Mouse (Mus musculus) heart, embryonic 16.5 days (tissue): ENCODE measurements around the gene Nubp2. TPM values are rescaled to one million over a fixed set of nuclear protein-coding genes. Genes with fewer than 3 reads are reported as not detected.

ENCODE experiments used
- ATAC-seq: fragments of 200-750 bp; cut with Nextera tagmentation; replicated peaks from 2 replicates; pipeline ENCODE4 v1.8.0; 2017; ENCODE audit warnings: moderate number of reproducible peaks; ENCODE audit not compliant: insufficient read depth, low FRiP score; ENCODE audit errors: extremely low read depth
- H3K27ac ChIP-seq: fragments of 300-500 bp; sonication (generic); 2 replicates; pipeline ENCODE4 v1.5.1; 2014; ENCODE audit warnings: mild to moderate bottlenecking, low read length, control low read depth, moderate library complexity
- H3K27me3 ChIP-seq: fragments of 300-500 bp; sonication (generic); 2 replicates; pipeline ENCODE4 v1.6.1; 2014; ENCODE audit warnings: low read length, mixed read lengths; ENCODE audit not compliant: control insufficient read depth, insufficient read depth
- H3K36me3 ChIP-seq: fragments of 300-500 bp; sonication (generic); 2 replicates; pipeline ENCODE4 v1.6.1; 2014; ENCODE audit not compliant: control insufficient read depth, insufficient read depth
- H3K4me1 ChIP-seq: fragments of 300-500 bp; sonication (generic); 2 replicates; pipeline ENCODE4 v1.6.1; 2014; ENCODE audit warnings: low read length, mixed read lengths; ENCODE audit not compliant: control insufficient read depth, insufficient read depth
- H3K4me2 ChIP-seq: fragments of 300-500 bp; sonication (generic); 2 replicates; pipeline ENCODE4 v1.6.1; 2014; ENCODE audit warnings: low read depth, mild to moderate bottlenecking, control low read depth, low read length
- H3K4me3 ChIP-seq: fragments of 300-500 bp; sonication (generic); 2 replicates; pipeline ENCODE4 v1.5.1; 2014; ENCODE audit warnings: mild to moderate bottlenecking, control low read depth, low read length
- H3K9ac ChIP-seq: fragments of 300-500 bp; sonication (generic); 2 replicates; pipeline ENCODE4 v1.6.1; 2014; ENCODE audit warnings: low read length, control low read depth
- H3K9me3 ChIP-seq: fragments of 300-500 bp; sonication (generic); replicated peaks from 2 replicates; pipeline ENCODE4 v1.6.1; 2016; ENCODE audit warnings: low read length; ENCODE audit not compliant: control insufficient read depth
- WGBS: fragments of 180-500 bp; shearing (Covaris S2); extraction: QIAGEN DNeasy Blood & Tissue Kit; methylation state at CpG from one replicate; pipeline ENCODE4 v1.1.7; 2014; 5-methylcytosine and 5-hydroxymethylcytosine counted together
- polyA plus RNA-seq: library from polyadenylated mRNA; unstranded; fragments of >200 nt; fragmentation: Nextera tagmentation; extraction: Ambion mirVana; gene quantifications from 2 replicates; pipeline ENCODE4 v1.2.1, GENCODE M21; 2015

Gene Nubp2
- polyA plus RNA-seq, 1 experiment from 2014 or later: 38.3 TPM

DNA sequence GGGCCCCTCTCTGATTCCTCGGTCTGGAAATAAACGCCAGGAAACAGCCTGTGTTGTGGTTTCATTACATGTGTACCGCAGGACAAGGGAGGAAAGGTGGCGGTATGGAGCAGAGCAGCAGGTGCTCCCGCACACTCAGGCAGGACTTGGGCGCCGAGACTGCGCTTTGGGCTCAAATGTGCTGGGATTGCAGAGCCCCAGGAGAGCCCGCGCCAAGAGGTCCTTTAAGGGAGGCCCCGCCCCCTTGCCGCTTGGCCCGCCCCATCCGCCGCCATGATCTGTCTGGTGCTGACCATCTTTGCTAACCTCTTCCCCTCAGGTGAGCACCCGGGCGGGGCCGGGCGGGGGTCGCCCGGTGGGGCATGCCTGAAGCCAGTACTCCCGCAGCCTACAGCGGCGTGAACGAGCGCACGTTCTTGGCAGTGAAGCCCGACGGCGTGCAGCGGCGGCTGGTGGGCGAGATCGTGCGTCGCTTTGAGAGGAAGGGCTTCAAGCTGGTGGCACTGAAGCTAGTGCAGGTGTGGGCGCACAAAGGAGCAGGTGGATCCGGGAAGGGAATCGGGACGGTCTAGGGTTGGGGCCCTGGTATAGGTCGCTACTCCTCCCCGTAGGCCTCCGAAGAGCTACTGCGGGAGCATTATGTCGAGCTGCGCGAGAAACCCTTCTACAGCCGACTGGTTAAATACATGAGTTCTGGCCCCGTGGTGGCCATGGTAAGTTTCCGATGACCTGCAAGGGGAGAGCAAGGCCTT lies 10.3 kb upstream of the Nubp2 start, which contains the start of gene Nme3:
TSS of gene Nme3 (plus strand) at position 260 of the 752 bp plus-strand sequence.
- ATAC-seq: peak; percentile 59
- Histone ChIP-seq H3K9me3 (no peaks in the 10 kb centered on the region), H3K9ac (peak within 1 kb of the TSS; percentile 92), H3K27me3 (no peaks in the 10 kb centered on the region), H3K4me3 (peak within 1 kb of the TSS; percentile 90), H3K4me1 (peaks cover 30% of the 10 kb centered on the region), H3K4me2 (peak within 1 kb of the TSS; percentile 99), H3K36me3 (peaks cover 38% of the 10 kb centered on the region), H3K27ac (peak within 1 kb of the TSS; percentile 94)
- WGBS: 2% methylated on average over 50 of the region's 50 CpGs

DNA sequence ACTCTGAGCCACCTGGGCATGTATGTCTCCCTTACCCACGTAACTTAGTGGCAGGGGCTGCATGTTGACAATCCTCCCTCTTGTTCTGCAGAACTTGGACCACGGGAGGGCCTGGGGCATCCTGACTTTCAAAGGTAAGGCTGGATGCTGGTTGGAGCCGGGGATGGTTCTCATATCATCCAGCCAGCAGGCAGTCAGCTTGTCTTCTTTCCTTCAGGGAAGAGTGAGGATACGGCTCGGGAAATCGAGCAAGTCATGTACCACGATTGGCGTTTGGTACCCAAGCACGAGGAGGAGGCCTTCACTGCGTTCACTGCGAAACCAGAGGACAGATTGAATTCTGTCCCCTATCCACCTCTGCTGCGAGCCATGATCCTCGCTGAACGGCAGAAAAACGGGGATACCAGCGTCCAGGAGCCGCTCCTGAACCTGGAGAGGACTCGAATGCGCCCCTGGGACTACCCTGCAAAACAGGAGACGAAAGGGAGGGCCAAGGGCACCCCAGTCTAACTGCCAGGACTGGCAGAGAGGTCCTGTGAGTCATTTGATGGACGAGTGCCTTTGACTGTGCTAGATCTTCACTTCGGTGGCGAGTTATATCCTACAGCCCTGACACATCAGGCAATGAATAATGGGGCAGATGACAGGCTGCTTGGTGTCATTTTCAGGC lies 9.6 kb upstream of the Nubp2 start:
- H3K4me2 ChIP-seq: peak overlapping the region; percentile 99
- peak overlapping the region; percentile 94 for H3K27ac ChIP-seq
- WGBS: 8% methylated on average over 23 of the region's 23 CpGs
- no peaks in the 10 kb centered on the region for H3K27me3 ChIP-seq
- H3K4me3 ChIP-seq: peak overlapping the region; percentile 90
- peaks cover 35% of the 10 kb centered on the region for H3K36me3 ChIP-seq
- peaks cover 30% of the 10 kb centered on the region for H3K4me1 ChIP-seq
- peak overlapping the region; percentile 92 for H3K9ac ChIP-seq
- no peaks in the 10 kb centered on the region for H3K9me3 ChIP-seq
- no peak for ATAC-seq

DNA sequence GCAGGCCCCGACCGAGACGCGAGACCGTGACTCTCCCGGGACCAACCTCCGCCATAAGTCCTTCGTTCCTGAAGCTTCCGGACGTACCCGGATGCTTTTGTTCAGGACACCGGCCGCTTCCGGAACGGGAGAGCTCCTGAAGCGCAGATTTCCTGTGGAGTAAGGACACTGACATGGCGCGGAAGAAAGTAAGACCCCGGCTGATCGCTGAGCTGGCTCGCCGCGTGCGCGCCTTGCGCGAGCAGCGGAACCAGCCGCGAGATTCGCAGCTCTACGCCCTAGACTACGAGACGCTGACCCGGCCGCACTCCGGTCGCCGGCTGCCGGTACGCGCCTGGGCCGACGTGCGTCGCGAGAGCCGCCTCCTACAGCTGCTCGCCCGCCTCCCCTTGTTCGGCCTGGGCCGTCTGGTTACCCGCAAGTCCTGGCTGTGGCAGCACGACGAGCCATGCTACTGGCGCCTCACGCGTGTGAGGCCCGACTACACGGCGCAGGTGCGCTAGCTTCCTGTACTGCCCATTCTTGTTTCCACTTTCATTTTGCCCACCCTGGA lies 8.9 kb upstream of the Nubp2 start, which contains the start of the genes Eme2 and Mrps34:
TSS of gene Eme2 (minus strand) at position 93 of the 553 bp plus-strand sequence.
TSS of gene Mrps34 (plus strand) at position 122 of the 553 bp plus-strand sequence.
- peak within 1 kb of the TSS; percentile 99 for H3K4me2 ChIP-seq
- peak; percentile 64 for ATAC-seq
- peaks cover 30% of the 10 kb centered on the region for H3K4me1 ChIP-seq
- peaks cover 33% of the 10 kb centered on the region for H3K36me3 ChIP-seq
- under 1% methylated on average over 62 of the region's 62 CpGs for WGBS
- H3K27ac ChIP-seq: peak within 1 kb of the TSS; percentile 94
- H3K9ac ChIP-seq: peak within 1 kb of the TSS; percentile 92
- H3K4me3 ChIP-seq: peak within 1 kb of the TSS; percentile 90
- no peaks in the 10 kb centered on the region for H3K9me3 ChIP-seq
- H3K27me3 ChIP-seq: no peaks in the 10 kb centered on the region

DNA sequence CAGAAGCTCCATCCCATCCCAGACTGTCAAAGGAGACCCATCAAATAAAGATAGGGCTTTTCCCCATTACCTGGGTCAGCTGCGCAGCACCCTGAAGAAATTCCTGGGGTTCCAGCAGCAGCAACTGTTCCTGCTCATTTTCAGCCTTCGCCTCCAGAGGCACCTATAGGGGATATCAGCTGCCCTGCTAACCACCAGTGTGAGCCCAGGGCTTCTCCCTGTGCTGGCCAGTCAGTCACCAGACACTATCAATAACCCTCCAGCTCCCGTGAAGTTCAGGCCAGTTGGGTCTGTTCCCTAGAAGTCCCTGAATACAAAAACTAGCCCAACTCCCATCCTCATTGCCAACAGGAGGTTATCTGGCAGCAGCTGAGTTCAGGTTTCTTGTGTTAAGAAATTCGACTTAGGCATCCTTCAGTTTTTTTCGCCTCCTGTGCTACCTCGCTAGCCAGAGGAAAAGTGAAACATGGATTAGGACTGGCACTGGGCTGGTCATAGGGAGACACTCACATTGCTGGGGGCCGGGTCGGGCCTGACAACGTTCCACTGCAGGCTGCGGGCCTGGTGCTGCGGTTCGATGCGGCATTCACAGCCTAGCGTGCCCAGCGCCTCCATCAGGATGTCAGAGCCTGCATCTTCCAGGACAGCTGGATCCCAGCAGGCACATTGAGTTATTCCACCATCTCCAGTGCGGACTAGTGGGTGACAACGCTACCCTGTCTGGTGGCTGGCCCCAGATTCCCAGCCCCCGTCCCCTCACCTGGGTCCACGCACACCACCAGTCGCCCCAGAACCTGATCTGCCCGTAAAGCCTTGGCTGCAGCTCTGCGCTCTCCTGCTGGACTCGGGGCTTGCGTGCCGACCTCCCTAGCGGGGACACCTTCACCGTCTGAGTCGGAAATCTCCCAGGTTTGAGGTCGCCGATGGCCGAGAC lies 8.2 kb upstream of the Nubp2 start:
- Histone ChIP-seq H3K4me1 (peaks cover 30% of the 10 kb centered on the region), H3K27ac (peak overlapping the region; percentile 94), H3K9ac (peak overlapping the region; percentile 92), H3K36me3 (peaks cover 28% of the 10 kb centered on the region), H3K4me3 (peak overlapping the region; percentile 90), H3K4me2 (peak overlapping the region; percentile 99), H3K27me3 (no peaks in the 10 kb centered on the region), H3K9me3 (no peaks in the 10 kb centered on the region)
- ATAC-seq: 0 out of 2 replicates have a peak, but pooled peaks have one; percentile 3
- 10% methylated on average over 31 of the region's 31 CpGs for WGBS

DNA sequence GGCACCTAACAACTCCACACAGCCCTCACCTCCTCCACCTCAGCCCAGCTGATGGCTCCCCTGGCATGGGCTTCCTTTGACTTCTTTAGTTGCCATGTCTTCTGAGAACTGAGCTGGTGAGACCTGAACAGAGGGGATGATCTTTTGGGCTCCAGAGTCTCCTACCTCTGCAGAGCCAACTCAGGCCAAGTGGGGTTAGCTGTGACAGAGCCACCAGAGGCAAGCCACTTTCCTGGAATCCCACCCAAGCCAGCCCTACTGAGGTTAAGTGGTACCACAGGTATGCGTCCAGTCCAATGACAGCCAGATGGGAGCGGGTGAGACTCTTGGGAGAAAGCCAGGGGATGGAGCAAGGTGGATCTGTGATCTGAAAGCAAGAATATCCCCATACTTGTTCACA lies 7.1 kb upstream of the Nubp2 start:
- Histone ChIP-seq H3K9ac (no peak overlapping the region), H3K27me3 (no peaks in the 10 kb centered on the region), H3K4me3 (no peak overlapping the region), H3K4me1 (peaks cover 28% of the 10 kb centered on the region), H3K36me3 (peaks cover 28% of the 10 kb centered on the region), H3K4me2 (no peak overlapping the region), H3K9me3 (no peaks in the 10 kb centered on the region), H3K27ac (no peak overlapping the region)
- ATAC-seq: no peak
- 94% methylated on average over 2 of the region's 2 CpGs for WGBS

DNA sequence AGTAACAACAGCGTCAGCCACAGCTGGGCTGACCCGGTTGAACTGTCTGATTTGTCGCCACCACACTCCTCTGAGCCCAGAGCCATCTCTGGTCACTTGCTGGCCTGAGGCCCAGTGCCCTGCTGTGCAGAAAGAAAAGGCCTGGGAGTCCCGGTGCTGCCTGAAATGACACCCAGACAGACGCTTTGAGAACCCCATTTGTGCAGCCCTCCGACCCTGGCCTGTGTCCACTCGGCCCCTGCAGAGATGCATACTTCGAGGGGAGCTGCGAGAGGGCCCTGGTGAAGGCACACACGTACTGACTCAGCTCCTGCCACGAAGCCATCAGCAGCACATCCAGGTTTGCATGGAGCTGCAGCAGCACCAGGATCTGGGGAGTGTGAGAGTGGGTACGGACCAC lies 6.6 kb upstream of the Nubp2 start:
- no peak overlapping the region for H3K27ac ChIP-seq
- 83% methylated on average over 12 of the region's 12 CpGs for WGBS
- no peak overlapping the region for H3K4me2 ChIP-seq
- peaks cover 28% of the 10 kb centered on the region for H3K36me3 ChIP-seq
- H3K4me3 ChIP-seq: no peak overlapping the region
- H3K4me1 ChIP-seq: peaks cover 32% of the 10 kb centered on the region
- no peak for ATAC-seq
- no peak overlapping the region for H3K9ac ChIP-seq
- no peaks in the 10 kb centered on the region for H3K9me3 ChIP-seq
- H3K27me3 ChIP-seq: no peaks in the 10 kb centered on the region

DNA sequence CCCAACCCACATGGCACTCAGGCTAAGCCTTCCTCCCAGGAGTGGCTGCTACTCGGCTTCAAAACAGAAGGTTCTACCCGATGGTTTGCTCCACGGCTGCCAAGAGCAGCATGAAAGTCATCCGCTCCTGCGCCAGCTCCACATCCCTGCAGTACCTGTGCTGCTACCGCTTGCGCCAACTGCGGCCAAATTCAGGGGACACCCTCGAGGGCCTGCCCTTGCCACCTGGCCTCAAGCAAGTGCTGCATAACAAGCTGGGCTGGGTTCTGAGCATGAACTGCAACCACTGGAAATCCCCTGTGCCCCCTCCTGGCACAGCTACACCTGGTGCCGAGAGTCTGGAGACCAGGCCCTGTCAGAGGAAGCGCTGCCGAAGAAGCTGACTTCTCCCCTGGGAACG lies 5.2 kb upstream of the Nubp2 start:
- WGBS: 80% methylated on average over 13 of the region's 13 CpGs
- no peak for ATAC-seq
- H3K27ac ChIP-seq: no peak overlapping the region
- H3K27me3 ChIP-seq: no peaks in the 10 kb centered on the region
- no peak overlapping the region for H3K9ac ChIP-seq
- no peaks in the 10 kb centered on the region for H3K9me3 ChIP-seq
- H3K4me3 ChIP-seq: no peak overlapping the region
- peaks cover 28% of the 10 kb centered on the region for H3K4me1 ChIP-seq
- peaks cover 28% of the 10 kb centered on the region for H3K36me3 ChIP-seq
- H3K4me2 ChIP-seq: no peak overlapping the region
